Mouse (Mus musculus) C2C12 (cell line): ENCODE measurements at regions not wholly inside any gene's neighbourhood (a gene's known extent, or its start where the extent isn't known, plus 50 kb on each side); places are given as distances from the start of the nearest gene placed in this dataset.

Source experiments
- CEBPB ChIP-seq: IDR thresholded peaks from one replicate; pipeline ENCODE4 v1.6.1; 2011; ENCODE audit warnings: low read depth, mild to moderate bottlenecking, control low read depth, moderate library complexity
- CTCF ChIP-seq: IDR thresholded peaks from one replicate; pipeline ENCODE4 v1.5.1; 2011; ENCODE audit not compliant: control insufficient read depth, insufficient read depth, insufficient read length
- MAX ChIP-seq: IDR thresholded peaks from one replicate; pipeline ENCODE4 v1.6.1; 2011; ENCODE audit warnings: mild to moderate bottlenecking, control low read depth
- MYOD1 ChIP-seq: IDR thresholded peaks from one replicate; pipeline ENCODE4 v1.6.1; 2011; ENCODE audit warnings: low read depth; ENCODE audit not compliant: control insufficient read depth, insufficient read length

GRCm38 (mm10) chr9:87633863-87634630, 97.0 kb downstream of the Tbx18 start:
- TF ChIP-seq CTCF (no peak), CEBPB (no peak), MYOD1 (no peak), MAX (no peak)
